Mouse (Mus musculus) neural tube, embryonic 15.5 days (tissue): ENCODE data around the gene Eif2b1. TPM values are rescaled to one million over a fixed set of nuclear protein-coding genes. Genes with fewer than 3 reads are reported as not detected.
"Not testable (repeated sequence)": the region's sequence is repeated elsewhere in the genome, so short reads cannot be mapped to it uniquely, and the experiment has no call there.

Experiments
- ATAC-seq: fragments of 200-750 bp; cut with Nextera tagmentation; 2 replicates; pipeline ENCODE4 v1.8.0; 2017; ENCODE audit warnings: mild to moderate bottlenecking, moderate TSS enrichment, moderate library complexity; ENCODE audit not compliant: low FRiP score
- H3K27ac ChIP-seq: fragments of 300-500 bp; sonication (generic); replicated peaks from 2 replicates; pipeline ENCODE4 v1.5.1; 2015; ENCODE audit warnings: mild to moderate bottlenecking, inconsistent platforms
- H3K27me3 ChIP-seq: fragments of 300-500 bp; sonication (generic); replicated peaks from 2 replicates; pipeline ENCODE4 v1.6.1; 2015; ENCODE audit warnings: inconsistent platforms
- H3K36me3 ChIP-seq: fragments of 300-500 bp; sonication (generic); 2 replicates; pipeline ENCODE4 v1.6.1; 2015; ENCODE audit warnings: inconsistent platforms
- H3K4me1 ChIP-seq: fragments of 300-500 bp; sonication (generic); 2 replicates; pipeline ENCODE4 v1.6.1; 2015; ENCODE audit warnings: inconsistent platforms
- H3K4me2 ChIP-seq: fragments of 300-500 bp; sonication (generic); 2 replicates; pipeline ENCODE4 v1.6.1; 2015; ENCODE audit warnings: inconsistent platforms, mild to moderate bottlenecking, moderate library complexity
- H3K4me3 ChIP-seq: fragments of 300-500 bp; sonication (generic); replicated peaks from 2 replicates; pipeline ENCODE4 v1.5.1; 2015; ENCODE audit warnings: mild to moderate bottlenecking, inconsistent platforms
- H3K9ac ChIP-seq: fragments of 300-500 bp; sonication (generic); replicated peaks from 2 replicates; pipeline ENCODE4 v1.6.1; 2015; ENCODE audit warnings: mild to moderate bottlenecking, inconsistent platforms
- H3K9me3 ChIP-seq: fragments of 300-500 bp; sonication (generic); replicated peaks from 2 replicates; pipeline ENCODE4 v1.6.1; 2016; ENCODE audit warnings: inconsistent platforms
- WGBS: fragments of 180-500 bp; shearing (Covaris S2); methylation state at CpG from one replicate; pipeline ENCODE4 v1.1.7; 2015; ENCODE audit warnings: mixed read lengths; 5-methylcytosine and 5-hydroxymethylcytosine counted together
- polyA plus RNA-seq: library from polyadenylated mRNA; unstranded; fragments of >200 nt; fragmentation: Nextera tagmentation; extraction: Ambion mirVana; gene quantifications from 2 replicates; pipeline ENCODE4 v1.2.1, GENCODE M21; 2015

Gene Eif2b1
- 58.1 and 65.3 TPM in 2 replicates for polyA plus RNA-seq

- Histone ChIP-seq H3K27ac (peak within 1 kb of the TSS; percentile 74), H3K36me3 (peaks cover 50% of the 10 kb centered on the region), H3K4me2 (peak within 1 kb of the TSS; percentile 94), H3K27me3 (no peaks in the 10 kb centered on the region), H3K4me1 (peaks cover 37% of the 10 kb centered on the region), H3K4me3 (peak within 1 kb of the TSS; percentile 66), H3K9me3 (no peaks in the 10 kb centered on the region), H3K9ac (peak within 1 kb of the TSS; percentile 79)
- ATAC-seq: peak; percentile 89
- WGBS: 1% methylated on average over 51 of the region's 51 CpGs
Observed at GRCm38 (mm10) chr5:124578633-124579317, at the start of gene Eif2b1, which contains the start of gene Gtf2h3. Gene Eif2b1, minus strand, starts transcription at chr5:124579131. Gene Gtf2h3, plus strand, starts transcription at chr5:124579140.

GRCm38 (mm10) chr5:124624291-124624690 is 45.4 kb upstream of the Eif2b1 start:
- no peak overlapping the region for H3K9ac ChIP-seq
- no peaks in the 10 kb centered on the region for H3K27me3 ChIP-seq
- no peak overlapping the region for H3K4me2 ChIP-seq
- H3K4me3 ChIP-seq: no peak overlapping the region
- no peaks in the 10 kb centered on the region for H3K9me3 ChIP-seq
- H3K36me3 ChIP-seq: peaks cover 10% of the 10 kb centered on the region
- 95% methylated on average over 9 of the region's 9 CpGs for WGBS
- H3K27ac ChIP-seq: no peak overlapping the region
- H3K4me1 ChIP-seq: peaks cover 7% of the 10 kb centered on the region
- ATAC-seq: no peak

- no peak overlapping the region for H3K9ac ChIP-seq
- H3K4me1 ChIP-seq: peaks cover 2% of the 10 kb centered on the region
- no peaks in the 10 kb centered on the region for H3K27me3 ChIP-seq
- H3K27ac ChIP-seq: no peak overlapping the region
- no peaks in the 10 kb centered on the region for H3K9me3 ChIP-seq
- WGBS: 90% methylated on average over 15 of the region's 15 CpGs
- no peak overlapping the region for H3K4me3 ChIP-seq
- no peak for ATAC-seq
- no peak overlapping the region for H3K4me2 ChIP-seq
- H3K36me3 ChIP-seq: peaks cover 11% of the 10 kb centered on the region
Observed at GRCm38 (mm10) chr5:124622890-124623289, 44.0 kb upstream of the Eif2b1 start.

GRCm38 (mm10) chr5:124621362-124621761 is 42.4 kb upstream of the Eif2b1 start:
- Histone ChIP-seq H3K36me3 (peaks cover 11% of the 10 kb centered on the region), H3K4me3 (no peak overlapping the region), H3K27me3 (no peaks in the 10 kb centered on the region), H3K4me1 (no peaks in the 10 kb centered on the region), H3K9me3 (no peaks in the 10 kb centered on the region), H3K4me2 (no peak overlapping the region), H3K9ac (no peak overlapping the region), H3K27ac (no peak overlapping the region)
- WGBS: 71% methylated on average over 13 of the region's 13 CpGs
- no peak for ATAC-seq

- WGBS: 84% methylated on average over 10 of the region's 10 CpGs
- ATAC-seq: no peak
Observed at GRCm38 (mm10) chr5:124618711-124619110, 39.8 kb upstream of the Eif2b1 start.

GRCm38 (mm10) chr5:124614709-124615108 is 35.8 kb upstream of the Eif2b1 start:
- H3K36me3 ChIP-seq: peaks cover 36% of the 10 kb centered on the region
- no peak overlapping the region for H3K4me2 ChIP-seq
- no peak overlapping the region for H3K4me3 ChIP-seq
- WGBS: 85% methylated on average over 11 of the region's 11 CpGs
- H3K9ac ChIP-seq: no peak overlapping the region
- ATAC-seq: no peak
- H3K9me3 ChIP-seq: no peaks in the 10 kb centered on the region
- H3K4me1 ChIP-seq: no peaks in the 10 kb centered on the region
- no peak overlapping the region for H3K27ac ChIP-seq
- no peaks in the 10 kb centered on the region for H3K27me3 ChIP-seq

More at GRCm38 (mm10) chr5:124618711-124619110, 39.8 kb upstream of the Eif2b1 start:
- no peak overlapping the region for H3K4me2 ChIP-seq
- no peaks in the 10 kb centered on the region for H3K4me1 ChIP-seq
- no peak overlapping the region for H3K4me3 ChIP-seq
- H3K36me3 ChIP-seq: peaks cover 19% of the 10 kb centered on the region
- H3K9me3 ChIP-seq: no peaks in the 10 kb centered on the region
- H3K27me3 ChIP-seq: no peaks in the 10 kb centered on the region
- no peak overlapping the region for H3K9ac ChIP-seq
- H3K27ac ChIP-seq: no peak overlapping the region

- Histone ChIP-seq H3K4me1 (no peaks in the 10 kb centered on the region), H3K4me3 (no peak overlapping the region), H3K4me2 (no peak overlapping the region), H3K27ac (no peak overlapping the region), H3K36me3 (peaks cover 47% of the 10 kb centered on the region), H3K9ac (no peak overlapping the region), H3K9me3 (no peaks in the 10 kb centered on the region), H3K27me3 (no peaks in the 10 kb centered on the region)
- ATAC-seq: no peak
- WGBS: 80% methylated on average over 10 of the region's 10 CpGs
Observed at GRCm38 (mm10) chr5:124610965-124611364, 32.0 kb upstream of the Eif2b1 start.

- Histone ChIP-seq H3K4me3 (no peak overlapping the region), H3K9ac (no peak overlapping the region), H3K4me2 (no peak overlapping the region), H3K9me3 (no peaks in the 10 kb centered on the region), H3K27me3 (no peaks in the 10 kb centered on the region), H3K27ac (no peak overlapping the region), H3K4me1 (peaks cover under 1% of the 10 kb centered on the region; the same call in 1 of the 2 replicates), H3K36me3 (peaks cover 40% of the 10 kb centered on the region)
- no peak for ATAC-seq
- WGBS: 90% methylated on average over 17 of the region's 17 CpGs
Observed at GRCm38 (mm10) chr5:124605041-124605622, 26.2 kb upstream of the Eif2b1 start.

- H3K4me1 ChIP-seq: peaks cover 9% of the 10 kb centered on the region
- H3K9ac ChIP-seq: no peak overlapping the region
- ATAC-seq: no peak
- no peak overlapping the region for H3K27ac ChIP-seq
- WGBS: 84% methylated on average over 4 of the region's 4 CpGs
- no peaks in the 10 kb centered on the region for H3K9me3 ChIP-seq
- H3K36me3 ChIP-seq: peaks cover 37% of the 10 kb centered on the region
- no peak overlapping the region for H3K4me3 ChIP-seq
- H3K27me3 ChIP-seq: no peaks in the 10 kb centered on the region
- no peak overlapping the region for H3K4me2 ChIP-seq
Observed at GRCm38 (mm10) chr5:124604296-124604695, 25.4 kb upstream of the Eif2b1 start.

- WGBS: 73% methylated on average over 5 of the region's 5 CpGs
- no peaks in the 10 kb centered on the region for H3K9me3 ChIP-seq
- H3K4me2 ChIP-seq: no peak overlapping the region
- no peak overlapping the region for H3K9ac ChIP-seq
- peaks cover 23% of the 10 kb centered on the region for H3K36me3 ChIP-seq
- peaks cover 20% of the 10 kb centered on the region for H3K4me1 ChIP-seq
- no peak for ATAC-seq
- no peak overlapping the region for H3K27ac ChIP-seq
- no peaks in the 10 kb centered on the region for H3K27me3 ChIP-seq
- no peak overlapping the region for H3K4me3 ChIP-seq
Observed at GRCm38 (mm10) chr5:124602349-124602748, 23.4 kb upstream of the Eif2b1 start.

- Histone ChIP-seq H3K4me2 (peak overlapping the region; percentile 84), H3K36me3 (peaks cover 44% of the 10 kb centered on the region), H3K4me1 (peaks cover 20% of the 10 kb centered on the region), H3K4me3 (peak overlapping the region; percentile 89)
- H3K9me3 ChIP-seq, H3K27me3 ChIP-seq, ATAC-seq, H3K9ac ChIP-seq, H3K27ac ChIP-seq: not testable (repeated sequence)
- 70% methylated on average over 8 of the region's 8 CpGs for WGBS
Observed at GRCm38 (mm10) chr5:124599726-124600125, 20.8 kb upstream of the Eif2b1 start.
